Mouse (Mus musculus) lung, postnatal 10 days (tissue): ENCODE measurements around the gene Tex44.

Source experiments
- DNase-seq: peaks from one replicate; pipeline ENCODE4 v3.0.0; 2021

Gene Tex44

DNA sequence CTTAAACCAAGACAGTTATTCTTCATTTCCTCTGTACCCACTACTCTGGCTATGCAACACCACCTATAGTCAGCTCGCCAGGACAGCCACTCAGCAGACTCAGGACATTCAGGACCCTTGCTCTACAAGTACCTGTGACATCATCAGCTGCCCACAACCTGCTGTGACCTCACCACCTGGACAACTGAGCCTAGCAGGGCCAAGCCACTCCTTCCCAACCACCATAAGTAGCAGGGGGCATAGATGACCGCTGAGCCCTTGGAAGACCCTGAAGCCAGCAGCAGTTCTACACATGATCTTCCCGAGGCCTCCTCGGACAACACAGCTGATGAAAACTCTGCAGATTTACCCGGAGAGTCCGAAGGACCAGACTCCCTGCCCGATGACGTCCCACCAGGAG is at the start of gene Tex44, which contains the start of gene Nmur1:
Gene Tex44, plus strand, starts transcription at position 202 of the 400 bp plus-strand sequence.
Gene Nmur1, minus strand, starts transcription at position 101 of the 400 bp plus-strand sequence.
- no peak for DNase-seq

DNA sequence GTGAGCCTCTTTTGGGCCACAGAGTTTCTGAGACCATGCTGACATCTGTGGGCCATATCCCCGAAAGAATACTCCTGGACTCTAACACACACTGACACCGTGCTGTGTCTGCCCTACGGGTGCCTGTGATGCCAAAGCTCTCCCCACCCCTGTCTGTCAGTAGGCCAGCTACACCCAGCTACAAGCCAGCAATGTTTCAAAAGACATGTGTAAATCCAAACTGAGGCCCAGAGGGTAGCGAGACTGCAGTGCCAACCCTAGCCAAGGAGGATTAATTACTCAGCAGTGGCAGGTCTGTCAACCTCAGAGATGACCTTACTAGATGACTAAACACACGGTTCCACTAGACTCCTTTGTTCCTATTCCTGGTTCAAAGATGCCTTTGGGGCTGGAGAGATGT is 49.8 kb upstream of the Tex44 start:
- DNase-seq: no peak

DNA sequence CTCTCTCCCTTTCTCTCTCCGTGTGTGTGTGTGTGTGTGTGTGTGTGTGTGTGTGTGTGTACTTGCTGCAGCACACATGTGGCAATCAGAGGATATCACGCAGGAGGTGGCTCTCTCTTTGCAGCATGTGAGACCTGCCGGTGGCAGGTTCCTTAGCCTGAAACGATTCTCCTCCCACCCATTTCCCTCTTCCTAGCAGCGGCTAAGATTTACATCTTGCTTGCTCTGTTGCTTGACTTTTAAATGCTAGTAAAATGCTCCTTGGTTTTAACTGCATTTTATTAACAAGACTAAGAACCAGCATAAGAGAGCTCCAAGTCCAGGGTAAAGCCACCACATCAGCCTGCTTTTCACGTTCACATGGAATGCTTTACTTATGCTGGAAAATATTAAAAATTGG is 47.5 kb upstream of the Tex44 start:
- no peak for DNase-seq

DNA sequence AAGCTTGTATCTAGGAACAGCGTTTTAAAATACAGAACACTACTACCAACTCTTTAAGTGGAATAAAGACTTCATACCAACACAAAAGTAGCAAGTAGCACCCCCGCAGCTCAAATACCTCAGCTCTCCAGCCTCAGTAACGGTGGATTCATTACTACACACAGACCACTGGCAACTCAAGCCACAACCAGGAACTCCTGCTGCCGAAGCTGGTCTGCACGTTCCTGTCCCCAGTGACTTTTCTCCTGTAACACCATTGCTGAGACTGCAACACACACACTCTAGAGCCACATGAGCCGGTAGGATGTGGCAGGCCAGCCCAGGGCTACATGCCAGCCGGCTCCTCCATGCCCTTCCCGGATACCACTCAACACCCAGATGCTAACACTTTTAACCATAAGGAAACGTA is 47.0 kb upstream of the Tex44 start:
- DNase-seq: no peak

DNA sequence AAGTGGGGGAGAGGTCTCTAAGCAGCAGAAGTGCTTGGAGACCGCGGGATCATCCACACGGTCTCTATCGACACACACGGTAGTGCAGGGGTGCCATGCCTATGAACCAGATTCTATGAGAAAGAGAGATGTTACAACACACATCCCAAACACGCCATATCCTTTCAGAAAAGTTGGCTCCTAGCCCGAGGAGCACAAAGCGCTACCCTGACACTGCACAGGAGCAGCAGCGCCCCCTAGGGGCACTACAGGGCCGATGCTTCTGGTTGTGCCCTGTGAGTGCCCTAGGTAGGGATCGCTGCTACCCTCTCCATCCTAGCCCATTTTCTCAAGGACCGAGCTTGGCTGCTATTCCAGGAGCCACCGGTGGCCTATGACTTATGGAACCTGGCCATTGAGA is 45.1 kb upstream of the Tex44 start:
- DNase-seq: peak; percentile 82

- DNase-seq: peak; percentile 81
Observed at GRCm38 (mm10) chr1:86389230-86389629, 36.9 kb upstream of the Tex44 start.

GRCm38 (mm10) chr1:86391425-86391824 is 34.7 kb upstream of the Tex44 start:
- no peak for DNase-seq

GRCm38 (mm10) chr1:86393219-86393618 is 32.9 kb upstream of the Tex44 start:
- no peak for DNase-seq

GRCm38 (mm10) chr1:86394246-86394645 is 31.9 kb upstream of the Tex44 start:
- DNase-seq: no peak

- no peak for DNase-seq
Observed at GRCm38 (mm10) chr1:86395897-86396296, 30.2 kb upstream of the Tex44 start.

DNA sequence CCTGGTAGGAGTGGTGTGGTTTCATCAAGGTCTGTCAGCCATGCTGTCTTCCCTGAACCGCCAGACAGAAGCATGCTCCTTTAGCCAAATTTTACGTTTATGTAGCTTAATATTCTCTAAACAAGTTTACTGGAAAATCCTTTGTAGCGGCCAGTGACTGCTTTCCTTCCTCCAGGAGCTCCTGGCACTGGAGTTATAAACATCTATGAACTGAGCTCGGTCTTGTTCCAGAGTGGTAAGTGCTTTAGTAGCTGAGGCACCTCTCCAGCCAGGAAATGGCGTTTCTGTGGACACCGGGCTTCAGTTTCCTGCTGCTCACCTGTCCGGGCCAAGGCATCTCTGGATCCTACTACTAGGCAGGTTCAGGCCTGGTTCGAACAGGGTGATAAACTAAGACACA is 28.5 kb upstream of the Tex44 start:
- peak; percentile 60 for DNase-seq

GRCm38 (mm10) chr1:86398222-86398621 is 27.9 kb upstream of the Tex44 start:
- peak; percentile 34 for DNase-seq

DNA sequence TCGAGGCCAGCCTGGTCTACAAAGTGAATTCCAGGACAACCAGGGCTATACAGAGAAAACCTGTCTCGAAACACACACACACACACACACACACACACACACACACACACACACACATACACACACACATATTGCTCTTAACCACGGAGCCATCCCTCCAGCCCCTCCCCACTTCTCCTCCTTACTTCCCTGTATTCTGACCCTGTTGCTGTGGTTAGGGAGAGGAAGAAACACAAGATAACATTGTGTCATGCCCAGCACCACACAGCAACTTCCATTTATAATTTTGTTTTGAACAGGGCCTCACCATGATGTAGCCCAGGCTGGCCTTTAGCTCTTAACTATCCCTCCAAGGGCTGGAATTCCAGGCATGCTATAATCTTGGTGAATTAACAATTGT is 26.8 kb upstream of the Tex44 start:
- DNase-seq: no peak

DNA sequence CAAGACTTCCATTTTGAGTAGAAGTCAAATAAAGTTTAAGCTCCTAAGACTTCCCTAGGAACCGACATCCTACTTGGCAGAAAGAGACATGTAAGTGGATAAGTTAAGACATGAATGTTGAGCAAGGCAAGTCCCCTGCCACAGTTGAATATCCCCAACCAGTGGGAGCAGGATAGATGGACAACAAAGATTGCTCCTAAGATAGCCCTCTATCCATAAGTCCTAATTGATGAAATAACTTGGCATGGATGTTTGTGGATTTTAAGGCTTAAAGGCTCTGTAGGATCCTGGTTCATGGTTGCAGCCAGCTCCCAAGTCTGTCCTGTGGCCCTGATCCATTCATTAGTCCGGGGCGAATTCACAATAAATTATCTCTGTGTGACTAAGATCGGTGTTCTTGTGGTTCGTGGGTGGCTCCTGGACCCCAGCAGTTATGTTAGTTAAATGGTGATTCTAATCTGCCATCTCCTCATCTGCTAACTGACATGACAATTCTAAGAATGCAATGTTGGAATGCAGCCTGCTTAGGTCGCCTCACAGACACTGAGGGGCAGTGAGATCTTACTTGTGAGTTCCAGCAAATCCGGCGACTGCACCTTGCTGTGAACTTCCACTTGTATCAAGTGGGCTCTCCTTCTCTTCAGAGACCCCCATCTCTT is 25.9 kb upstream of the Tex44 start:
- DNase-seq: no peak

GRCm38 (mm10) chr1:86404834-86405233 is 21.3 kb upstream of the Tex44 start:
- peak; percentile 41 for DNase-seq

DNA sequence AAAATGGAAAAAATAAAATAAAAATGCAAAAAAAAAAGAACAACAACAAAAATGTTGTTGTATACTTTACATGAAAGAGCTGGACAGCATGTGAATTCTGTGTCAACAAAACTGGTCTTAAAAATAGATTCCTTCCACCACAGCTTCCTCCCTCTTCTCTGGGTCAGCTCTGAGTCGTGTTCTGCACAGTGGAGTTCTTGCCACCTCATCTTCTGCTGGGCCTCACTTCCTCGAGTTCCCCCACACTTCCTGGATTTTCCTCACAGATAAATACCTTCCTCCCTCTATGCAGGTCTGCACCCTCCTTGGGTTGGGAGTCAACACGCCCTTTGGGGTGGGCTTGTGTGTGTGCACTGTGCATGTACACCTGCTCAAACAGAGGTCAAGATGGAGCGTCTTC is 19.8 kb upstream of the Tex44 start:
- peak; percentile 23 for DNase-seq

DNA sequence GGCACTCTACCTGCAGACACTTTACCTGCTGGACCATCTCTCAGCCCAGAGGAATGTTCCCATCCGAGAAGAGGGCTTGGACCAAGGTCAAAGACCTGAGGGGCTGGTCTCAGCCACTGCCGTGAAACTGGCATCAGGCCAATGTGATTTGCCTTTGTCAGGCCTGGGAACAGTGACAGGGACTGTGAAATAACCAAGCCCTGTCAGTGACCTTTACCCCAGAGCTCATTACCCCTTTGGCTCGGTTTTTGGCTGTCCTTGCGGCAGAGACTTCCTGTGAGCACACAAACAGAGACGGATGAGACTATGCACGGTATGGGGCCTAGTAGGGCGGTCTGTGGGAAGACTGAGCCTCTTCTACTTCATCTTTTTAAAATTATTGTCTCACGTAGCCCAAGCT is 19.2 kb upstream of the Tex44 start:
- DNase-seq: peak; percentile 66

GRCm38 (mm10) chr1:86408515-86408914 is 17.6 kb upstream of the Tex44 start:
- no peak for DNase-seq

DNA sequence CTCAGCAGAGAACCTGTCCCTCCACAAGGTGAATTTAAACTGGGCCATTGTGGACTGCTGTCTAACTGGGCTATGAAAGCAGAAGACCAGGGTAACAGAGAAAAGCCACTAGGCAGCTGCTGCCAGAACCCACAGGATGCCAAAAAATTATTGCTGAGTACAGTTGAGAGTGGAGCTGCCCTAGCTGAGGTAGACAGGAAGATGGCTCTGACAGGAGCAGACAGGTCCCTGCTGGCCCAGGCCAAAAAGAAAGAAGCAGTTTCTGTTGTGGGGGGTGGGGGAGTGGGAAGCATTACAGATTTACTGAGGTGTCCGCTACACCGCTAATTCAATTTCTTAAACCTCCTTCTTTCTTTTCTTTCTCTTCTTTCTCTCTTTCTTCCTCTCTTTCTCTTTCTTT is 16.7 kb upstream of the Tex44 start:
- no peak for DNase-seq

GRCm38 (mm10) chr1:86414715-86415114 is 11.4 kb upstream of the Tex44 start:
- no peak for DNase-seq

DNA sequence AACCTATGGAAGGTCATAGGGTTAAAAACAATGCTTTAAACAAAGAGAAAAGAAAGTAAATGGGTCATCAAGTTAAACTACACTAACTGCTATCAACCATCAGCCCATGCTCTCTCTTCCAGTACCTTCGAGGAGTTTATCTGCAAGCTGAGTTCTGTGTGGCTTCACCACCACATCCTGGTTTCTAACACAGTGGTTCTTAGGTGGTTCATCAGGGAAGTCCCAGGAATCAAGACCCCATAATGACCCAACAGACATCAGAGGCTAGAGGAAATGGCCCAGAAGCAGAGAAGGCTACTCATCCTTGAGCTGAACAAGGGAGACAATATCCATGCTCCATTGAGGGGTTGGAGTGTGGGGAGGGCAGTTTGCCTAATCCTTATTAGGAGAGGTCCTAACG is 11.0 kb upstream of the Tex44 start:
- no peak for DNase-seq

DNA sequence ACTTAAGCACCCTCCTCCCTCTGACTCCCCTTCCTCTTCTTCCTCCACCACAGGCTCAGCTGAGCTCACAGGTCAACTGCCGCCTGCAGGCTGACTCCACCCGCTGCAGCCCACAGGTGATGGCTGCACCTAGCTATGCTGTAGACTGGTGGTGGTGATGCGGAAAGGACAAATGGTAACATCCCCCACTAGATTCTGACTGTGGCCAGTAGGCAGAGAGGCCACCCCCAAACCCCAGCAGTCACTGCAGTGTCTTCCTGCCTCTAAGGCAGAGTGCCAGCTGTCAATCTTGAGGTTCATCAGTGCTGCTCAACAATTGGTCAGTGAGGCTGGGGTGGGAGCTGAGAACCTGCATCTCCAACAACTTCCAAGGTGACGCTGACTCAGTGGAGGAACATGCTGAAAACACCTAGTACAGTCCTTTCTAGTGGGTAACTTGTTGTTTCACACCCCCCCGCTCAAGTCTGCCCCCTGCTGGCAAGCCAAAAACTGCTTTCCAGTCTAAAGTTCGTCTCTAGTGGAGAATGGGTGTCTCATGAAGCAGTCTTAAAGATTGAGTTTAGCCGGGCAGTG is 10.4 kb upstream of the Tex44 start:
- DNase-seq: peak; percentile 51

GRCm38 (mm10) chr1:86416321-86416720 is 9.8 kb upstream of the Tex44 start:
- peak; percentile 46 for DNase-seq

DNA sequence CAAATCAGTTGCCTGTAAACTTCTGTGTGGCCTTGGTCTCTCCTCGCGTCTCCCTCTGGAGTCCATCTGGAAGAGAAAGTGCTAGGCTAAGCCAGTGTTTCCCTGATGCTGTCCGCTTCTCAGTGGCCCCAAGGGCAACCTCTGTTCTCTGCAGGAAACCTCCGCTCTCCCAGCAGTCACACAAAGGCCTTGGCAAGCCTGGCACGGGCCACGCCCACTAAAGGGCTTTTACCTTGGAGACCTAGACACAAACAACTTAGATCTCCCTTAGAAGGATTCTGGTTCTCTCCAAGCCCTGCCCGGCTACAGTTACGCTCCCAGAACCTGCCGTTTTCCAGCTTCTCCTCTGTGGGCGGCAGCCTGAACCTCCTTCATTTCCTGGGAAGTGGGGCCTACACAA is 5.1 kb upstream of the Tex44 start:
- DNase-seq: peak; percentile 53

- DNase-seq: no peak
Observed at GRCm38 (mm10) chr1:86423879-86424278, 2.2 kb upstream of the Tex44 start.
